Mouse (Mus musculus) lung, postnatal 14 days (tissue): ENCODE measurements around the gene Epn3.

ENCODE experiments used
- DNase-seq: peaks from one replicate; pipeline ENCODE4 v3.0.0; 2021

Gene Epn3

GRCm38 (mm10) chr11:94468582-94469064 lies 31.2 kb downstream of the Epn3 start:
- DNase-seq, result no peak

- no peak for DNase-seq
These were observed 33.4 kb downstream of the Epn3 start for GRCm38 (mm10) chr11:94466333-94466855.

- DNase-seq, result no peak
These were observed 35.6 kb downstream of the Epn3 start for GRCm38 (mm10) chr11:94464170-94464569.

- DNase-seq, result no peak
These were observed 37.9 kb downstream of the Epn3 start for GRCm38 (mm10) chr11:94461856-94462255.

- DNase-seq, result no peak
These were observed 42.8 kb downstream of the Epn3 start for GRCm38 (mm10) chr11:94457001-94457400.

- DNase-seq, result no peak
These were observed 43.4 kb downstream of the Epn3 start for GRCm38 (mm10) chr11:94456347-94456746.

- no peak for DNase-seq
These were observed 44.5 kb downstream of the Epn3 start for GRCm38 (mm10) chr11:94455161-94455820.

GRCm38 (mm10) chr11:94454756-94455155 lies 45.0 kb downstream of the Epn3 start:
- no peak for DNase-seq

GRCm38 (mm10) chr11:94451091-94451773 lies 48.5 kb downstream of the Epn3 start:
- peak; percentile 44 for DNase-seq

- DNase-seq, result no peak
These were observed 49.9 kb downstream of the Epn3 start for GRCm38 (mm10) chr11:94449886-94450285.

- DNase-seq, result no peak
These were observed 50.5 kb downstream of the Epn3 start for GRCm38 (mm10) chr11:94449239-94449638.

- DNase-seq, result no peak
These were observed 52.8 kb downstream of the Epn3 start for GRCm38 (mm10) chr11:94447017-94447416.

GRCm38 (mm10) chr11:94445300-94445699 lies 54.5 kb downstream of the Epn3 start:
- DNase-seq, result no peak

GRCm38 (mm10) chr11:94444829-94445228 lies 54.9 kb downstream of the Epn3 start:
- no peak for DNase-seq

- DNase-seq, result no peak
These were observed 58.0 kb downstream of the Epn3 start for GRCm38 (mm10) chr11:94441752-94442151.

GRCm38 (mm10) chr11:94441122-94441521 lies 58.7 kb downstream of the Epn3 start:
- DNase-seq, result no peak

GRCm38 (mm10) chr11:94440421-94440820 lies 59.4 kb downstream of the Epn3 start:
- DNase-seq, result no peak
